Mouse (Mus musculus) liver, adult 2 months (tissue): Measurements from ENCODE around the gene Ube2i. TPM values are rescaled to one million over a fixed set of nuclear protein-coding genes. Genes with fewer than 3 reads are reported as not detected.
A peak's percentile ranks its signal among the peaks of the same experiment; 100 is the strongest.

Source experiments
- DNase-seq: peaks from one replicate; pipeline ENCODE4 v3.0.0-alpha.2; 2011; ENCODE audit warnings: low read depth, low spot score; ENCODE audit errors: extremely low read depth
- H3K27ac ChIP-seq: fragments of 200-500 bp; replicated peaks from 2 replicates; pipeline ENCODE4 v1.5.1; 2012; ENCODE audit warnings: low read depth, mild to moderate bottlenecking, control low read depth, inconsistent platforms, low read length; ENCODE audit not compliant: insufficient read depth
- H3K27me3 ChIP-seq: fragments of 200-500 bp; 2 replicates; pipeline ENCODE4 v1.6.1; 2012; ENCODE audit warnings: mild to moderate bottlenecking, moderate library complexity, low read length, inconsistent platforms; ENCODE audit not compliant: control insufficient read depth, insufficient read depth
- H3K36me3 ChIP-seq: fragments of 200-500 bp; 2 replicates; pipeline ENCODE4 v1.6.1; 2012; ENCODE audit warnings: low read length, inconsistent platforms; ENCODE audit not compliant: control insufficient read depth, insufficient read depth
- H3K4me1 ChIP-seq: fragments of 200-500 bp; 2 replicates; pipeline ENCODE4 v1.6.1; 2011; ENCODE audit warnings: low read length; ENCODE audit not compliant: control insufficient read depth, insufficient read depth
- H3K4me3 ChIP-seq: fragments of 200-500 bp; 2 replicates; pipeline ENCODE4 v1.5.1; 2011; ENCODE audit warnings: low read depth, mild to moderate bottlenecking, control low read depth, low read length, moderate library complexity; ENCODE audit not compliant: insufficient read depth
- H3K79me2 ChIP-seq: fragments of 200-500 bp; 2 replicates; pipeline ENCODE4 v1.6.1; 2012; ENCODE audit warnings: inconsistent platforms, mild to moderate bottlenecking, low read length, moderate library complexity; ENCODE audit not compliant: control insufficient read depth, insufficient read depth
- H3K9ac ChIP-seq: fragments of 200-500 bp; 2 replicates; pipeline ENCODE4 v1.6.1; 2012; ENCODE audit warnings: low read depth, mild to moderate bottlenecking, control low read depth, inconsistent platforms, low read length
- CTCF ChIP-seq: fragments of 200-500 bp; IDR thresholded peaks from 2 replicates; pipeline ENCODE4 v1.5.1; 2011; ENCODE audit warnings: low read depth, low read length, control low read depth
- POLR2A ChIP-seq: fragments of 200-500 bp; IDR thresholded peaks from 2 replicates; pipeline ENCODE4 v1.6.1; 2011; ENCODE audit warnings: low read length, control low read depth; ENCODE audit not compliant: insufficient read depth; ENCODE audit errors: extremely low read depth
- WGBS: fragments of 180-500 bp; shearing (Covaris S2); methylation state at CpG from one replicate; pipeline ENCODE4 v1.1.7; 2018; 5-methylcytosine and 5-hydroxymethylcytosine counted together
- polyA plus RNA-seq: library from polyadenylated mRNA; depleted of rRNA; stranded (reverse); fragments of >200 nt; gene quantifications from 2 replicates; pipeline ENCODE4 v1.2.3, GENCODE M21; 2012
- total RNA-seq: library from RNA; depleted of rRNA; stranded (reverse); fragments of >200 nt; gene quantifications from 2 replicates; pipeline ENCODE4 v1.2.3, GENCODE M21; 2014

Ube2i gene
- total and polyA plus RNA-seq, 2 experiments, result 80.0 to 92.9 TPM

DNA sequence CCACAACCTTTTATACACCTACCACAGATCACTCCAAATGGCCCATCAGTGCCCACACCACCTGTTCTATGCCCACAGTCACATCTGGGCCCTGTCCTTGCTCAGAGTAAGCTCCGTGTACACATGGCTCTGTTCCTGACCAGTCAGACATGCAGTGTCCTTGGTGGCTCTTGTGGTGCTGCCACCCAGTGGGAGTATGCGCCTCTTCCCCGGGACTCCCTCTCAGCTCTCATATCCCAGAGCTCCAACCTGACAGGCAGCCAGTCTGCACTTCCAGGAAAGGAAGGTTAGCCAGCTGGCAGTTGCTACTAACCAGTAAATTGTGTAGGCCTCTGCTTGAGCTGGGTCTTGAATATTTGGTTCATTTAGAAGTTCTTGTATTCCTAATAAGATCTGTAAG lies 10.0 kb downstream of the Ube2i start:
- Histone ChIP-seq H3K4me1 (no peaks in the 10 kb centered on the region), H3K9ac (no peak overlapping the region), H3K4me3 (no peak overlapping the region), H3K79me2 (peaks cover 6% of the 10 kb centered on the region; the same call in 1 of the 2 replicates), H3K27ac (no peak overlapping the region), H3K27me3 (no peaks in the 10 kb centered on the region), H3K36me3 (peaks cover 54% of the 10 kb centered on the region)
- WGBS, result 12% methylated on average over 3 of the region's 3 CpGs
- peak; percentile 63 for DNase-seq
- TF ChIP-seq POLR2A, result no peak
- TF ChIP-seq CTCF, result peak; percentile 63

DNA sequence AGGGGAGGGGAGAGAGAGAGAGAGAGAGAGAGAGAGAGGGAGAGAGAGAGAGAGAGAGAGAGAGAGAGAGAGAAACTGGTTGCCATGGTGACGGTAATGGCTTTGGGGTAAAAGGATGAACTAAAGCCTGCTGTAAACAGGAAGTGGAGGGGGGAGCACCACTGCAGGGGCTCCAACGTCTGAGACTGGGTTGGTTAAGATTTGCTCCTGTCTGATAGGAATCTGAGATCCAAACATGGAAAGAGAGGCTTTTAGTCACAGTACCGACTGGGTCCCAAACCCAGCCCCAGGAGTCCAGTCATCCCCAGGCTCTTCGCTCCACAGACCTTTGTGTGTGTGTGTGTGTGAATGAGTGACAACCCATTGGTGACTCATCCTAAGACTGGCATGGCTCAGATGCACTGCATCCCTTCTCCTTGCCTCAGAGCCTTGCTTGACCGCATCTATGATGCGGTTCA lies 16.6 kb downstream of the Ube2i start:
- no peak overlapping the region for H3K4me3 ChIP-seq
- H3K9ac ChIP-seq, result no peak overlapping the region
- 60% methylated on average over 6 of the region's 6 CpGs for WGBS
- TF ChIP-seq CTCF (no peak), POLR2A (no peak)
- H3K27ac ChIP-seq, result no peak overlapping the region
- H3K36me3 ChIP-seq, result peaks cover 6% of the 10 kb centered on the region; the same call in 1 of the 2 replicates
- no peaks in the 10 kb centered on the region; the same call in 1 of the 2 replicates for H3K4me1 ChIP-seq
- DNase-seq, result no peak
- H3K27me3 ChIP-seq, result peaks cover 15% of the 10 kb centered on the region; the same call in 1 of the 2 replicates
- H3K79me2 ChIP-seq, result no peaks in the 10 kb centered on the region

DNA sequence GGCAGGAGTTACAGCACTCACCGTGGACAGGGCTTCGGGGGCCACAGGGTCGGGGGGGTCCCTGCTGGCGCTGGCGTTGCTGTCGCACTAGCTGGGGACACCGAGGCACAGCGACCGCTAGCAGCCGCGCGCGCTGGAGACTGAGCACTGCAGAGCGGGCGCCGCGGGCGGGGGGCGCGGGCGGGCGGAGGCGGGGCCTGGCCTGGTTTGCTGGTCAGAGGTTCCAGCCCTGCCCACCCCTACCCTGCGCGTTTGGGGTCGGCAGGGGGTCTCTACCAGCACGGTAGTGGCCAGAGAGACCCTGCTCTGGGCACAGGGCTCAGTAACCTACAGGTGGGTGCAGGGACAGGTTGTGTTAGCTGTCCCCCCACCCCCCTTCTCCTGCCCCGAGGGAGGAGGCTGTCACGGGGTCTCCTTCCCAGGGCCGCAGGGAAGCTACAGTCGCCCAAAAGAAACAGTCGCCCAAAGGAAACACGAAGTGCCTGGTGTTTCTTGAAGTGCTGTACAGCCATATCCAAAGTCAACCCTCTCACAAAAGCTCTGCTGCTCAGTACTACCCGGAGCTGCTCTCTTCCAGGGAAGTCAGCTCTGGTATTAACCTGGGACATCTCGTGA lies 18.2 kb downstream of the Ube2i start, which contains the start of gene Baiap3:
Gene Baiap3, minus strand, starts transcription at position 225 of the 615 bp plus-strand sequence.
- TF ChIP-seq POLR2A (no peak), CTCF (no peak)
- no peak within 1 kb of the TSS for H3K4me3 ChIP-seq
- H3K79me2 ChIP-seq, result no peaks in the 10 kb centered on the region
- H3K9ac ChIP-seq, result peak within 1 kb of the TSS; percentile 28; the same call in 1 of the 2 replicates
- no peak within 1 kb of the TSS for H3K27ac ChIP-seq
- peaks cover 3% of the 10 kb centered on the region; the same call in 1 of the 2 replicates for H3K36me3 ChIP-seq
- DNase-seq, result no peak
- 6% methylated on average over 35 of the region's 35 CpGs for WGBS
- H3K27me3 ChIP-seq, result peaks cover 15% of the 10 kb centered on the region; the same call in 1 of the 2 replicates
- H3K4me1 ChIP-seq, result no peaks in the 10 kb centered on the region; the same call in 1 of the 2 replicates

DNA sequence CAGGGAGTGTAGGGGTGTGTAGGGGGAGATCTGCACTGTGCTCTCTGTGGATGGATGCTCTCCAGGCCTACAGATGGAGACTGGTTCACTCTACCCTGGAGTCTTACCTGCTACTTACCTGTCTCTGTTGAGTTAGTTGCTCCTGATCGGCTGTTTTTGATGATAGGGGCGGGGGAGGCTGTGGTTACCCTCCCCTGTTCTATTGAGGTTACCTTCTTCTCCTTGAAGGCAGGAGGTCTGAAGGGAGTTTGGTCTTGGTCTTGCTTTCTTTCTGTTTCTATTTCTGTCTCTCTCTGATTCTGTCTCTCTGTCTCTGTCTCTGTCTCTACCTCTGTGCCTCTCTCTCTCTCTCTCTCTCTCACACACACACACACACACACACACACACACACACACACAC lies 19.3 kb downstream of the Ube2i start:
- TF ChIP-seq POLR2A (no peak), CTCF (no peak)
- H3K9ac ChIP-seq, result no peak overlapping the region
- no peak overlapping the region for H3K27ac ChIP-seq
- H3K36me3 ChIP-seq, result peaks cover 3% of the 10 kb centered on the region; the same call in 1 of the 2 replicates
- no peaks in the 10 kb centered on the region for H3K79me2 ChIP-seq
- WGBS, result 73% methylated on average over 2 of the region's 2 CpGs
- H3K4me1 ChIP-seq, result no peaks in the 10 kb centered on the region; the same call in 1 of the 2 replicates
- H3K4me3 ChIP-seq, result no peak overlapping the region
- H3K27me3 ChIP-seq, result peaks cover 15% of the 10 kb centered on the region; the same call in 1 of the 2 replicates
- no peak for DNase-seq

DNA sequence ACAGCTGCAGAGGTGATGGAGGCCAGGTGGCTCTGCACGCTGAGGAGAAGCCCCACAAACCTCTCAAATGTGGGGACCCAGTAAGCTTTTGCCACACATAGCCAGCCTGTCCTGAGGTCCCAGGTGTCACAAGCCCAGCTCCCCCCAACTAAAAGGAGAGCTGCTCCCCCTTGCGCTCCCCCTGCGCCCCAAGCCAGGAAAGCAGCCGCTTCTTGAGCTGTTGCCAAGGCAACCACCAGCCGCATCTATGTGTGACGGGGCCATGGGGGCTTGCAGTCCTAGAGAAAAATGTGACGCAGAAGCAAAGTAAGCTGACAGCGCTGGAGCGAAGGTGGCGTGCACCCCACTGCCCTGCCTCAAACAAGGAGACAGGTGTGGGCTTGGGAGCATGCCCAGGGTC lies 20.7 kb downstream of the Ube2i start:
- H3K4me3 ChIP-seq, result no peak overlapping the region
- 58% methylated on average over 10 of the region's 10 CpGs for WGBS

DNA sequence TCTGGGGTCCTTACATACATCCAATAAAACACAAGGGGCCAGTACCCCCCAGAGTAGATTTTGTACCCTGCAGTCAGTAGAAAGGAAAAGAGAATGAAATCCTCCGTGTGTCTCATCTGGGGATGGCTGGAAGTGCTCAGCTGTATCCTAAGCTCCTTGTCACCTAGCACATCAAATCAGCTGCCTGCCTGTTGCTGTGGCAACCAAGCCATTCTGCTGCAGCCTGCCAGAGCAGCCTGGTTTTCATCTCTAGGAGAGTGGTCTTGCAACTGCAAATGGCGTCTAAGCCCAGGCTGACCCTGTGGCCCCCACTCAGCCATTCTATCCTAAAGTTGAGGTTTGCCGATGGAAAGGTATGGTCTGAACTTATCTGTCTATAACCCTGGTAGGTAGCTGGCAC lies 21.8 kb downstream of the Ube2i start:
- 74% methylated on average over 3 of the region's 3 CpGs for WGBS
- DNase-seq, result no peak
- H3K4me1 ChIP-seq, result no peaks in the 10 kb centered on the region; the same call in 1 of the 2 replicates
- H3K27me3 ChIP-seq, result peaks cover 15% of the 10 kb centered on the region; the same call in 1 of the 2 replicates
- H3K27ac ChIP-seq, result no peak overlapping the region
- no peak overlapping the region for H3K4me3 ChIP-seq
- no peak overlapping the region for H3K9ac ChIP-seq
- no peaks in the 10 kb centered on the region for H3K36me3 ChIP-seq
- H3K79me2 ChIP-seq, result no peaks in the 10 kb centered on the region
- TF ChIP-seq CTCF (no peak), POLR2A (no peak)

More for the DNA sequence above, 20.7 kb downstream of the Ube2i start:
- Histone ChIP-seq H3K4me1 (no peaks in the 10 kb centered on the region; the same call in 1 of the 2 replicates), H3K79me2 (no peaks in the 10 kb centered on the region), H3K36me3 (no peaks in the 10 kb centered on the region), H3K9ac (no peak overlapping the region), H3K27ac (no peak overlapping the region), H3K27me3 (peaks cover 15% of the 10 kb centered on the region; the same call in 1 of the 2 replicates)
- TF ChIP-seq POLR2A (no peak), CTCF (no peak)
- no peak for DNase-seq
